Mouse (Mus musculus): Measurements from ENCODE around the gene Txnip. TPM values are rescaled to one million over a fixed set of nuclear protein-coding genes. Genes with fewer than 3 reads are reported as not detected.

The Txnip gene
- polyA plus RNA-seq, 1 experiment from 2014 or later: 338 TPM

DNA sequence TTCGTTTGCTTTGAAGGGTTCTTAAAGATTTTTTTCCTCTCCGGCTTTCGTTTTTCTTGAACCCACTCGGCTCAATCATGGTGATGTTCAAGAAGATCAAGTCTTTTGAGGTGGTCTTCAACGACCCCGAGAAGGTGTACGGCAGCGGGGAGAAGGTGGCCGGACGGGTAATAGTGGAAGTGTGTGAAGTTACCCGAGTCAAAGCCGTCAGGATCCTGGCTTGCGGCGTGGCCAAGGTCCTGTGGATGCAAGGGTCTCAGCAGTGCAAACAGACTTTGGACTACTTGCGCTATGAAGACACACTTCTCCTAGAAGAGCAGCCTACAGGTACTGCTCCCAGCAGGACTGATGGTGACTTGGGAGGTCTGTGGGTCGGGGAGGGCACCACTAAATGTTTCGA is 402 bp downstream of the Txnip start:
- no peak for TF ChIP-seq CTCF (IDR thresholded peaks at IDR 0.05)

GRCm38 (mm10) chr3:96558668-96559196 is 975 bp downstream of the Txnip start:
- TF ChIP-seq CTCF (IDR thresholded peaks at IDR 0.05): no peak
- in situ Hi-C loops (cut with MboI; ENCODE audit: low pct_unique_long_range_greater_than_20kb): no loop called here
- no peak for ATAC-seq
- ChIA-PET POLR2A (interaction anchor here (0.7 to 5.0 kb wide), 9 partner anchors 11 to 456 kb away, joined by 3 to 44 read pairs (median 6); partner anchors contain the start of genes Gm16253, Lix1l and Polr3gl), CTCF (interaction anchor here (0.9 to 20.5 kb wide), 2 partner anchors 12 to 20 kb away, joined by 3 to 312 read pairs; partner anchors contain the start of gene Gm16253)
- DNase-seq (ENCODE audit: low read depth, low spot score): no peak
- no peaks in the 10 kb centered on the region for H3K27me3 ChIP-seq

More for the DNA sequence above, 402 bp downstream of the Txnip start:
- POLR2A ChIA-PET: interaction anchor here (0.7 to 5.0 kb wide), 13 partner anchors 8 to 455 kb away, joined by 3 to 44 read pairs (median 5); partner anchors contain the start of genes Gm16253, Lix1l and Polr3gl
- no peak for ATAC-seq
- in situ Hi-C loops (cut with MboI; ENCODE audit: low pct_unique_long_range_greater_than_20kb): no loop called here
- no peaks in the 10 kb centered on the region for H3K27me3 ChIP-seq
- CTCF ChIA-PET: interaction anchor here (0.9 to 20.5 kb wide), 2 partner anchors 11 to 20 kb away, joined by 3 to 312 read pairs; partner anchors contain the start of gene Gm16253
- no peak for DNase-seq (ENCODE audit: low read depth, low spot score)

GRCm38 (mm10) chr3:96559398-96559910 is 1.7 kb downstream of the Txnip start:
- in situ Hi-C loops (cut with MboI; ENCODE audit: low pct_unique_long_range_greater_than_20kb): no loop called here
- no peak for TF ChIP-seq CTCF (IDR thresholded peaks at IDR 0.05)
- POLR2A ChIA-PET: interaction anchor here (2.3 to 4.7 kb wide), 3 partner anchors 15 to 21 kb away, joined by 11 to 34 read pairs (median 15); partner anchors contain the start of gene Gm16253
- no peak for ATAC-seq
- DNase-seq (ENCODE audit: low read depth, low spot score): no peak
- no peaks in the 10 kb centered on the region for H3K27me3 ChIP-seq
- CTCF ChIA-PET: interaction anchor here (0.9 to 1.1 kb wide), 2 partner anchors 17 to 137 kb away, joined by 3 read pairs; partner anchors contain the start of genes Gm16253 and Pias3

DNA sequence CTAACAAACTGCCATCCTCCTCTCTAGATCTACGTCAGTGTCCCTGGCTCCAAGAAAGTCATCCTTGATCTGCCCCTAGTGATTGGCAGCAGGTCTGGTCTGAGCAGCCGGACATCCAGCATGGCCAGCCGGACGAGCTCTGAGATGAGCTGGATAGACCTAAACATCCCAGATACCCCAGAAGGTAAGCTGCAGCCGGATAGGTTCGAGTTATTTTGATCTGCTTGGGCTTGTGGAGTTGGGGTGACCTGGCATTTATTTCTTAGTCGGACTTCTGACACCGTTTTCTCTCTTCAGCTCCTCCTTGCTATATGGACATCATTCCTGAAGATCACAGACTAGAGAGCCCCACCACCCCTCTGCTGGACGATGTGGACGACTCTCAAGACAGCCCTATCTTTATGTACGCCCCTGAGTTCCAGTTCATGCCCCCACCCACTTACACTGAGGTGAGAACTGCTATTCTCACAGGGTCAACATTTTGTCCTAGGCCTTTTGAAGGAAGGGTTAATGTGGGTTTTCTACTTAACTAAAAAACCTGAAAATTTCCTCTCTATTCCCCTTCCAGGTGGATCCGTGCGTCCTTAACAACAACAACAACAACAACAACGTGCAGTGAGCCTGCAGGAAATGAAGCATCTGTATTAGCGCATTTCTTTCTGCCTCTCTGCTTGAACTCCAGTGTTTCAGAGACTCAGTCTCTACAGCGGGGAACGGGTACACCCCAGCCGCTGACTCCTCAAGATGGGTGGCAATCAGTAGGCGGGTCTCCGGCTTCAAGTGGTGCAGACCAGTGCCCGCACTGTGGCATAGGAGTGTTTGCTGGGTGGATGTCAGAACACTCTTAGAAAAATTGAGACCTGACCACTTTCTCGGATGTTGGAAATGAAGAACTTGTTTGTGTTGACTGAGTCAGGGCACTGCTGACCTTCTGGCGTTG is 2.4 kb downstream of the Txnip start:
- DNase-seq (ENCODE audit: low read depth, low spot score): no peak
- in situ Hi-C loops (cut with MboI; ENCODE audit: low pct_unique_long_range_greater_than_20kb): no loop called here
- H3K27me3 ChIP-seq: no peaks in the 10 kb centered on the region
- POLR2A ChIA-PET: interaction anchor here (0.7 to 4.7 kb wide), 6 partner anchors 8 to 41 kb away, joined by 3 to 34 read pairs (median 11); partner anchors contain the start of genes Gm16253 and Lix1l
- TF ChIP-seq CTCF (IDR thresholded peaks at IDR 0.05): no peak
- CTCF ChIA-PET: interaction anchor here (0.9 to 3.3 kb wide), 4 partner anchors 17 to 136 kb away, joined by 3 to 19 read pairs (median 10); partner anchors contain the start of genes Gm16253 and Pias3
- no peak for ATAC-seq

DNA sequence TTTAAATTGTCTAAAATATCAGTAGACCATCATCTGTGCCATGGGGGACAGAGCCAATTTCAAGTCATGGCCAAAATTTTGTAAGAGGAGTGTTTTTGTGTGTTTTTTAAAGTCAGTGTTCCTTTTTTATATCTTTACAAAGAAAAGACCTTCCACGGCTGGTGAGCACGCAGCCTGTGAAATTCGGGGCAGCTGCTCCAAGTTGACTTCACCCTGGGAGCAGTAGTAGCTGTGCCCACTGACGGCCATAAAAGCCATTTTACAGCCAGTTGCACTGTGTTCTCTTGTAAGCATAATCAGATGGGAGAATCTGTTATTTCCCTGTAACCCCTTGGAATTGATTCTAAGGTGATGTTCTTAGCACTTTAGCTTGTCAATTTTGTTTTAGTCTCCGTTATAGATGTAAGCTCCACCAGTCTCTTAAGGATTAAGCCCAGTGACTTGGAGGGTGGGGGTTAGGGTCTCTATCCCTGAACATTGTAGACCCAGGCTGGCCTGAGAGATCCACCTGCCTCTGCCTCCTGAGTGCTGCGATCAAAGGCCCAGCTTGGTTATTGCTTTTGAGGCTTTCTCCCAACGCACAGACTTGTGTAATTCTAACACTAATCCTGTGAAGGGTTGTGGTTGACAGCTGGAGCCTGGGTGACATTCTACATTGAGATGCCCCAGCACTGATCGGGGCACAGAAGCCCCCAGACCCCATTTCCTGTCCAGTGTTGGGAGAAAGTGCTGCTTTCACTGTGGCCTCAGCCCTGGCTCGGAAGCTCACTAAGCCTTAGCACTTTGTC is 3.3 kb downstream of the Txnip start:
- in situ Hi-C loops (cut with MboI; ENCODE audit: low pct_unique_long_range_greater_than_20kb): no loop called here
- ChIA-PET CTCF (interaction anchor here (1.2 to 3.3 kb wide), 4 partner anchors 9 to 19 kb away, joined by 3 to 19 read pairs (median 11); partner anchors contain the start of gene Gm16253), POLR2A (interaction anchor here (0.7 to 4.7 kb wide), 6 partner anchors 9 to 40 kb away, joined by 3 to 34 read pairs (median 5); partner anchors contain the start of genes Gm16253 and Lix1l)
- no peak for TF ChIP-seq CTCF (IDR thresholded peaks at IDR 0.05)
- DNase-seq (ENCODE audit: low read depth, low spot score): no peak
- no peak for ATAC-seq
- no peaks in the 10 kb centered on the region for H3K27me3 ChIP-seq

- TF ChIP-seq CTCF (IDR thresholded peaks at IDR 0.05): no peak
- ATAC-seq (no peak), DNase-seq (ENCODE audit: low read depth, low spot score) (no peak)
- ChIA-PET POLR2A (interaction anchor here (0.9 to 4.7 kb wide), 8 partner anchors 9 to 39 kb away, joined by 3 to 34 read pairs (median 4); partner anchors contain the start of genes Gm16253, Lix1l and Polr3gl), CTCF (interaction anchor here (1.2 to 3.3 kb wide), 6 partner anchors 10 to 18 kb away, joined by 3 to 19 read pairs (median 7); partner anchors contain the start of gene Gm16253)
- in situ Hi-C loops (cut with MboI; ENCODE audit: low pct_unique_long_range_greater_than_20kb): no loop called here
- no peaks in the 10 kb centered on the region for H3K27me3 ChIP-seq
Measured at GRCm38 (mm10) chr3:96561946-96562681, 4.4 kb downstream of the Txnip start.

DNA sequence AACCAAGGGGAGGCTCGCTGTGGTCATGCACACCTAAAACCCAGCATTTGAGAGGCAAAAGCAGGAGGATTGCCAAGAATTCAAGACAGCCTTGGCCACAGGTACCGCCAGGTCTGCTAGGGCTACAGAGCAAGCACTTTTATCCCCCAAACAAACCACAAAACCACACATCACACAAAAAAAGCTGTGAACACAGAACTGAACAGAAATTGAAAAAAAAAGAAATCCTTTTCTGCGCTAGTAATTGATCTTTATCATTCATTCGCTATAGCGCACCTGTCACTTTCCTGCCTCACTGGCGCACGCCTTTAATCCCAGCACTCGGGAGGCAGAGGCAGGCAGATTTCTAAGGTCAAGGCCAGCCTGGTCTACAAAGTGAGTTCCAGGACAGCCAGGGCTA is 5.5 kb downstream of the Txnip start:
- DNase-seq (ENCODE audit: low read depth, low spot score) (no peak), ATAC-seq (no peak)
- ChIA-PET POLR2A (interaction anchor here (0.9 to 4.7 kb wide), 4 partner anchors 11 to 31 kb away, joined by 3 to 34 read pairs (median 12); partner anchors contain the start of genes Gm16253 and Polr3gl), CTCF (interaction anchor here (1.6 to 3.3 kb wide), 4 partner anchors 9 to 17 kb away, joined by 6 to 19 read pairs (median 12); partner anchors contain the start of gene Gm16253)
- in situ Hi-C loops (cut with MboI; ENCODE audit: low pct_unique_long_range_greater_than_20kb): no loop called here
- no peak for TF ChIP-seq CTCF (IDR thresholded peaks at IDR 0.05)
- no peaks in the 10 kb centered on the region for H3K27me3 ChIP-seq

- ATAC-seq: no peak
- ChIA-PET POLR2A (interaction anchor here (0.9 to 4.7 kb wide), 3 partner anchors 13 to 16 kb away, joined by 3 to 34 read pairs (median 7); partner anchors contain the start of gene Gm16253), CTCF (interaction anchor here (0.8 to 3.2 kb wide), 6 partner anchors 8 to 16 kb away, joined by 3 to 19 read pairs (median 6); partner anchors contain the start of gene Gm16253)
- H3K27me3 ChIP-seq: no peaks in the 10 kb centered on the region
- in situ Hi-C loops (cut with MboI; ENCODE audit: low pct_unique_long_range_greater_than_20kb): no loop called here
- no peak for DNase-seq (ENCODE audit: low read depth, low spot score)
- no peak for TF ChIP-seq CTCF (IDR thresholded peaks at IDR 0.05)
Measured at GRCm38 (mm10) chr3:96563911-96564632, 6.3 kb downstream of the Txnip start.

All from Patski (cell line).